Mouse (Mus musculus) megakaryocyte, embryonic 14.5 days (primary cell): ENCODE measurements around the gene Ncoa1.

Source experiments
- FLI1 ChIP-seq: IDR thresholded peaks from 2 replicates; pipeline ENCODE4 v1.6.1; 2012; ENCODE audit warnings: low read length, inconsistent platforms, mixed read lengths
- GATA1 ChIP-seq: IDR thresholded peaks from 3 replicates; pipeline ENCODE4 v1.6.1; 2012; ENCODE audit warnings: mixed read lengths, low read length, inconsistent platforms, borderline replicate concordance

GRCm38 (mm10) chr12:4212908-4213307, 264.1 kb downstream of the Ncoa1 start:
- TF ChIP-seq FLI1 = no peak
- TF ChIP-seq GATA1 = no peak
